ENCODE assay signal across 8 mouse cellular contexts in the genomic region with DNA sequence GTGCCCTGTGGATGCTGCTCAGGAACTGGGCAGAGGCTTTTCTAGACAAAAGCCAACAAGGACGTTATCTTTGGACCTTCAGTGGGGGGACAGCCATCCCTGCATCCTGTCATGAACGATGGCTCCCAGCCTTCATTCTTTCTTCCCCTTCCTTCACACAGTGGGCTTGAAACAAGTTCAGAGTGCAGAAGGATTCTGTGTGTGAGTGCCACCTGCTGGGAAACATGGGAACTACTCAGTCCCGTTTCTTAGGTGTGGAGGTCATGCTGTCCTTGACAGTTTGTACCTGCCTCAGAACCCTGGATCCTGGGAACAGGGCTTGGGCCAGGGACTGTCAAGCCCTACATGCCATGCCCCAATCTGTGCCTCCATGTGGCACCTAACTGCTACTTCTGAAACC. TPM values are rescaled to one million over a fixed set of nuclear protein-coding genes. Genes with fewer than 3 reads are reported as not detected.
DNase-seq lines count a peak whose midpoint lies in the region; ATAC-seq and TF ChIP-seq lines count a peak whose summit lies in the region.

No protein-coding gene starts in this region.

- peaks cover 2% of the 10 kb centered on the region for H3K4me1 ChIP-seq in bone marrow, adult 2 months (ENCODE audit: control insufficient read depth, insufficient read depth, low read length)
- H3K4me1 ChIP-seq in hindbrain, embryonic 11.5 days (replicated peaks; ENCODE audit: control insufficient read depth, insufficient read depth, low read length): peaks cover 2% of the 10 kb centered on the region
- H3K4me1 ChIP-seq in midbrain, embryonic 13.5 days (replicated peaks): peaks cover 27% of the 10 kb centered on the region

- H3K36me3 ChIP-seq in hindbrain, embryonic 11.5 days (ENCODE audit: control insufficient read depth, insufficient read depth, low read length): 0 out of 2 replicates have a peak, but pooled peaks cover 2% of the 10 kb centered on the region
- peaks cover 41% of the 10 kb centered on the region for H3K36me3 ChIP-seq in midbrain, embryonic 13.5 days

- WGBS in bone marrow, adult 2 months: under 1% methylated on average over 3 of the region's 3 CpGs
- 0% methylated on average over 3 of the region's 3 CpGs for WGBS in hindbrain, embryonic 11.5 days
- 7% methylated on average over 3 of the region's 3 CpGs for WGBS in midbrain, embryonic 13.5 days

- TF ChIP-seq CTCF in bone marrow, adult 2 months (IDR thresholded peaks at IDR 0.05; ENCODE audit: control insufficient read depth, insufficient read depth, low read length): peak; percentile 74

- ATAC-seq in cerebellum, adult (ENCODE audit: insufficient number of reproducible peaks, low FRiP score, low TSS enrichment): no peak
- ATAC-seq in erythroblast, adult 5-6 weeks (replicated peaks; ENCODE audit: low FRiP score, poor library complexity, severe bottlenecking): 0 out of 2 replicates have a peak, but pooled peaks have one; percentile 32
- ATAC-seq in hindbrain, embryonic 11.5 days (ENCODE audit: low FRiP score): no peak
- ATAC-seq in midbrain, embryonic 13.5 days: no peak

- H3K27me3 ChIP-seq in hindbrain, embryonic 11.5 days (ENCODE audit: control insufficient read depth, insufficient read depth, low read length): no peaks in the 10 kb centered on the region
- H3K27me3 ChIP-seq in midbrain, embryonic 13.5 days: no peaks in the 10 kb centered on the region

- TF ChIP-seq POLR2A in bone marrow, adult 2 months (IDR thresholded peaks at IDR 0.05; ENCODE audit: borderline replicate concordance, control insufficient read depth, low read depth, low read length): no peak

- peak; percentile 68 for DNase-seq in cerebellum, adult 11 months
- DNase-seq in hindbrain, embryonic 11.5 days (ENCODE audit: low spot score): peak; percentile 83
- peak; percentile 57 to 63 for DNase-seq in left cerebral cortex, postnatal 10 days (ENCODE audit: extremely low spot score in 1 of 2, low spot score in 2 of 2)
- peak; percentile 35 to 62 for DNase-seq in spleen, adult 18-20 months

- no peak overlapping the region for H3K4me3 ChIP-seq in bone marrow, adult 2 months (replicated peaks; ENCODE audit: control insufficient read depth, low read depth, low read length)
- H3K4me3 ChIP-seq in hindbrain, embryonic 11.5 days (ENCODE audit: low read depth, low read length): no peak overlapping the region
- H3K4me3 ChIP-seq in midbrain, embryonic 13.5 days (replicated peaks): no peak overlapping the region

- no peaks in the 10 kb centered on the region for H3K9me3 ChIP-seq in hindbrain, embryonic 11.5 days (ENCODE audit: control insufficient read depth, low read length)
- H3K9me3 ChIP-seq in midbrain, embryonic 13.5 days: no peaks in the 10 kb centered on the region

- no peak overlapping the region for H3K27ac ChIP-seq in bone marrow, adult 2 months (ENCODE audit: control insufficient read depth, insufficient read depth, low read depth, low read length, poor library complexity)
- no peak overlapping the region for H3K27ac ChIP-seq in hindbrain, embryonic 11.5 days (ENCODE audit: low read depth, low read length)
- peak overlapping the region; percentile 20 for H3K27ac ChIP-seq in midbrain, embryonic 13.5 days

- intact Hi-C loops in left cerebral cortex, postnatal 10 days (cut with DNase I): loop anchor here (5.0 kb wide), 1 partner anchor 89 kb away; no protein-coding TSS in a partner anchor

- no peak overlapping the region for H3K9ac ChIP-seq in hindbrain, embryonic 11.5 days (ENCODE audit: low read depth, low read length)
- H3K9ac ChIP-seq in midbrain, embryonic 13.5 days (replicated peaks): no peak overlapping the region

- H3K4me2 ChIP-seq in hindbrain, embryonic 11.5 days (replicated peaks; ENCODE audit: low read depth, low read length): no peak overlapping the region
- H3K4me2 ChIP-seq in midbrain, embryonic 13.5 days (replicated peaks): no peak overlapping the region

RNA-seq across cellular contexts. Expression of a gene that starts 2.3 kb away (rescaled TPM):
- polyA plus RNA-seq in bone marrow, adult 2 months (2011; ENCODE audit: insufficient read depth, insufficient read length, low replicate concordance, missing spikeins): 27.6 and 30.1 TPM in 2 replicates
- 0.96 and 3.3 TPM in 2 replicates for total RNA-seq in erythroblast, adult 5-6 weeks (2015; ENCODE audit: low replicate concordance)
- total RNA-seq in erythroblast, adult 5-6 weeks (2017; ENCODE audit: low replicate concordance): 1.4 and 5.3 TPM in 2 replicates
- 62.8 and 67.5 TPM in 2 replicates for polyA plus RNA-seq in hindbrain, embryonic 11.5 days (2014; fragmentation: Nextera tagmentation; extraction: Ambion mirVana)
- 10 to 100 TPM; 28.6 to 32.9 TPM for total RNA-seq in left cerebral cortex, postnatal 10 days (2021)
- 59.2 and 63.7 TPM in 2 replicates for polyA plus RNA-seq in midbrain, embryonic 13.5 days (2015; fragmentation: Nextera tagmentation; extraction: Ambion mirVana)

RNA-seq across cellular contexts. Expression of a gene that starts 2.5 kb away (rescaled TPM):
- 8.6 and 24.6 TPM in 2 replicates for polyA plus RNA-seq in bone marrow, adult 2 months (2011; ENCODE audit: insufficient read depth, insufficient read length, low replicate concordance, missing spikeins)
- 1.5 and 1.9 TPM in 2 replicates for total RNA-seq in erythroblast, adult 5-6 weeks (2015; ENCODE audit: low replicate concordance)
- 1.1 and 3.8 TPM in 2 replicates for total RNA-seq in erythroblast, adult 5-6 weeks (2017; ENCODE audit: low replicate concordance)
- polyA plus RNA-seq in hindbrain, embryonic 11.5 days (2014; fragmentation: Nextera tagmentation; extraction: Ambion mirVana): 16.9 and 17.6 TPM in 2 replicates
- 10 to 100 TPM; 17.5 to 21.4 TPM for total RNA-seq in left cerebral cortex, postnatal 10 days (2021)
- 19.9 and 20.9 TPM in 2 replicates for polyA plus RNA-seq in midbrain, embryonic 13.5 days (2015; fragmentation: Nextera tagmentation; extraction: Ambion mirVana)

RNA-seq across cellular contexts. Expression of a gene that starts 14.4 kb away (rescaled TPM):
- polyA plus RNA-seq in bone marrow, adult 2 months (2011; ENCODE audit: insufficient read depth, insufficient read length, low replicate concordance, missing spikeins): 14.3 and 19.8 TPM in 2 replicates
- 5.6 and 6.7 TPM in 2 replicates for total RNA-seq in erythroblast, adult 5-6 weeks (2015; ENCODE audit: low replicate concordance)
- 2.0 and 7.1 TPM in 2 replicates for total RNA-seq in erythroblast, adult 5-6 weeks (2017; ENCODE audit: low replicate concordance)
- polyA plus RNA-seq in hindbrain, embryonic 11.5 days (2014; fragmentation: Nextera tagmentation; extraction: Ambion mirVana): 24.2 and 24.6 TPM in 2 replicates
- 10 to 100 TPM; 37.1 to 38.2 TPM for total RNA-seq in left cerebral cortex, postnatal 10 days (2021)
- 29.3 and 37.9 TPM in 2 replicates for polyA plus RNA-seq in midbrain, embryonic 13.5 days (2015; fragmentation: Nextera tagmentation; extraction: Ambion mirVana)

RNA-seq across cellular contexts. Expression of a gene that starts 50.1 kb away (rescaled TPM):
- polyA plus RNA-seq in bone marrow, adult 2 months (2011; ENCODE audit: insufficient read depth, insufficient read length, low replicate concordance, missing spikeins): 23.3 and 37.7 TPM in 2 replicates
- total RNA-seq in erythroblast, adult 5-6 weeks (2015; ENCODE audit: low replicate concordance): 7.7 and 10.7 TPM in 2 replicates
- total RNA-seq in erythroblast, adult 5-6 weeks (2017; ENCODE audit: low replicate concordance): 22.4 and 39.9 TPM in 2 replicates
- polyA plus RNA-seq in hindbrain, embryonic 11.5 days (2014; fragmentation: Nextera tagmentation; extraction: Ambion mirVana): 58.6 and 64.7 TPM in 2 replicates
- 100 to 1,000 TPM; 107 to 118 TPM for total RNA-seq in left cerebral cortex, postnatal 10 days (2021)
- 105 and 109 TPM in 2 replicates for polyA plus RNA-seq in midbrain, embryonic 13.5 days (2015; fragmentation: Nextera tagmentation; extraction: Ambion mirVana)

RNA-seq across cellular contexts. Expression of a gene that starts 54.1 kb away (rescaled TPM):
- polyA plus RNA-seq in bone marrow, adult 2 months (2011; ENCODE audit: insufficient read depth, insufficient read length, low replicate concordance, missing spikeins): 8.4 and 15.7 TPM in 2 replicates
- total RNA-seq in erythroblast, adult 5-6 weeks (2015; ENCODE audit: low replicate concordance): 1.3 and 4.4 TPM in 2 replicates
- total RNA-seq in erythroblast, adult 5-6 weeks (2017; ENCODE audit: low replicate concordance): 0.84 and 1.8 TPM in 2 replicates
- polyA plus RNA-seq in hindbrain, embryonic 11.5 days (2014; fragmentation: Nextera tagmentation; extraction: Ambion mirVana): 1.9 TPM in 2 replicates
- 100 to 1,000 TPM; 136 to 153 TPM for total RNA-seq in left cerebral cortex, postnatal 10 days (2021)
- 15.1 and 18.6 TPM in 2 replicates for polyA plus RNA-seq in midbrain, embryonic 13.5 days (2015; fragmentation: Nextera tagmentation; extraction: Ambion mirVana)
